In genomic region chr11:65170121-65170750, GRCm38 (mm10) we compare ENCODE assay signal across 29 mouse cellular contexts. TPM values are rescaled to one million over a fixed set of nuclear protein-coding genes. Genes with fewer than 3 reads are reported as not detected.
A peak's percentile ranks its signal among the peaks of the same experiment; 100 is the strongest.
DNase-seq lines count a peak whose midpoint lies in the region; ATAC-seq lines count a peak whose summit lies in the region.
"Had no signal": no experiment of that assay in that cellular context is flagged by ENCODE, and none has a peak within 500 bp of the region (broad histone marks: within the 10 kb centered on the region; RNA-seq: fewer than 3 reads in every experiment).

No protein-coding gene starts in this region.

- no peaks in the 10 kb centered on the region for H3K36me3 ChIP-seq in kidney, embryonic 15.5 days
- H3K36me3 ChIP-seq: embryonic facial prominence, embryonic 13.5 days; hindbrain, embryonic 15.5 days; neural tube, embryonic 13.5 days had no signal

- 80% methylated on average over 4 of the region's 4 CpGs for WGBS in kidney, embryonic 15.5 days

- no peaks in the 10 kb centered on the region for H3K9me3 ChIP-seq in kidney, embryonic 15.5 days (replicated peaks)
- H3K9me3 ChIP-seq: embryonic facial prominence, embryonic 13.5 days; forebrain, embryonic 13.5 days; heart, embryonic 15.5 days; hindbrain, embryonic 15.5 days; neural tube, embryonic 13.5 days had no signal

- H3K4me2 ChIP-seq in kidney, embryonic 15.5 days: no peak overlapping the region
- H3K4me2 ChIP-seq: embryonic facial prominence, embryonic 13.5 days; forebrain, embryonic 13.5 days; heart, embryonic 15.5 days; hindbrain, embryonic 15.5 days; liver, embryonic 11.5 days; neural tube, embryonic 13.5 days had no signal

- H3K27me3 ChIP-seq in kidney, embryonic 15.5 days: 0 out of 2 replicates have a peak, but pooled peaks cover 8% of the 10 kb centered on the region
- H3K27me3 ChIP-seq: forebrain, embryonic 13.5 days; heart, embryonic 15.5 days; hindbrain, embryonic 15.5 days; neural tube, embryonic 13.5 days had no signal

- no peak for DNase-seq in kidney, adult 18-20 months
- peak; percentile 50 for DNase-seq in kidney, postnatal 10 days
- DNase-seq in kidney, postnatal 4 days: peak; percentile 68 to 77
- DNase-seq in lung, postnatal 14 days: peak; percentile 38
- no peak for DNase-seq in layer of hippocampus, postnatal 25 days (ENCODE audit: extremely low spot score in 1 of 2, low spot score in 1 of 2)
- DNase-seq in cerebellum, adult 18-20 months: no peak
- DNase-seq: cerebellum, adult 2 months; cerebellum, postnatal 36 days; embryo, embryonic 11 days; gastrocnemius, postnatal 36 days; heart, postnatal 4 days; liver, postnatal 0 days; midbrain, embryonic 14.5 days; retina, postnatal 1 day; thymus, postnatal 14 days had no signal

- no peak overlapping the region for H3K4me3 ChIP-seq in kidney, embryonic 15.5 days (replicated peaks)
- H3K4me3 ChIP-seq: embryonic facial prominence, embryonic 13.5 days; forebrain, embryonic 13.5 days; heart, embryonic 15.5 days; hindbrain, embryonic 15.5 days; neural tube, embryonic 13.5 days had no signal

- H3K27ac ChIP-seq in kidney, embryonic 15.5 days: peak overlapping the region; percentile 62; the same call in 1 of the 2 replicates
- H3K27ac ChIP-seq: embryonic facial prominence, embryonic 13.5 days; forebrain, embryonic 13.5 days; heart, embryonic 15.5 days; hindbrain, embryonic 15.5 days; neural tube, embryonic 13.5 days had no signal

- 0 out of 2 replicates have a peak, but pooled peaks have one; percentile 40 for ATAC-seq in kidney, embryonic 15.5 days (replicated peaks; ENCODE audit: low FRiP score)
- no peak for ATAC-seq in granulocyte monocyte progenitor cell, adult 5-6 weeks (replicated peaks; ENCODE audit: poor library complexity, severe bottlenecking)
- ATAC-seq: forebrain, embryonic 13.5 days; liver, postnatal 0 days had no signal

- no peak overlapping the region for H3K9ac ChIP-seq in kidney, embryonic 15.5 days
- H3K9ac ChIP-seq: embryonic facial prominence, embryonic 13.5 days; forebrain, embryonic 13.5 days; heart, embryonic 15.5 days; hindbrain, embryonic 15.5 days; liver, postnatal 0 days; neural tube, embryonic 13.5 days had no signal

- H3K4me1 ChIP-seq in kidney, embryonic 15.5 days: 0 out of 2 replicates have a peak, but pooled peaks cover 2% of the 10 kb centered on the region
- H3K4me1 ChIP-seq: embryonic facial prominence, embryonic 13.5 days; forebrain, embryonic 13.5 days; hindbrain, embryonic 15.5 days; neural tube, embryonic 13.5 days had no signal

RNA-seq across cellular contexts. Expression of gene Arhgap44, which starts 7.5 kb away (rescaled TPM):
- 7.1 and 7.4 TPM in 2 replicates for polyA plus RNA-seq in kidney, embryonic 15.5 days (2015; fragmentation: Nextera tagmentation; extraction: Ambion mirVana)
- total RNA-seq in granulocyte monocyte progenitor cell, adult 5-6 weeks (2014; fragmentation: Nextera tagmentation): not detected in 2 replicates
- total RNA-seq in granulocyte monocyte progenitor cell, adult 5-6 weeks (2017): not detected in 2 replicates
- 100 to 1,000 TPM; 118 to 123 TPM for total RNA-seq in layer of hippocampus, postnatal 25 days (2021)
- total RNA-seq: megakaryocyte-erythroid progenitor cell, adult 5-6 weeks; MEL had no signal

RNA-seq across cellular contexts. Expression of gene 1700086D15Rik, which starts 10.5 kb away (rescaled TPM):
- polyA plus RNA-seq in kidney, embryonic 15.5 days (2015; fragmentation: Nextera tagmentation; extraction: Ambion mirVana): 0.21 TPM in 1 of 2 replicates, not detected in the other
- total RNA-seq in granulocyte monocyte progenitor cell, adult 5-6 weeks (2014; fragmentation: Nextera tagmentation): not detected in 2 replicates
- not detected in 2 replicates for total RNA-seq in granulocyte monocyte progenitor cell, adult 5-6 weeks (2017)
- total RNA-seq in layer of hippocampus, postnatal 25 days (2021): 1 to 10 TPM; 1.7 to 4.2 TPM
- total RNA-seq: megakaryocyte-erythroid progenitor cell, adult 5-6 weeks; MEL had no signal
- polyA plus RNA-seq: C2C12; embryonic facial prominence, embryonic 13.5 days; forebrain, embryonic 13.5 days; hindbrain, embryonic 15.5 days; intestine, embryonic 14.5 days; liver, embryonic 11.5 days; liver, postnatal 0 days; neural tube, embryonic 13.5 days; spleen, adult 2 months; stomach, embryonic 14.5 days had no signal

Comparison
In these comparisons a context has a peak if more than half of its experiments do, and no peak if none do; other contexts are left out.
1. DNase-seq: peak in kidney, postnatal 10 days (single experiment), kidney, postnatal 4 days (2 of 2) and lung, postnatal 14 days (single experiment); none in kidney, adult 18-20 months (single experiment), layer of hippocampus, postnatal 25 days (0 of 2) and cerebellum, adult 18-20 months (0 of 2).
2. RNA of gene Arhgap44, which starts 7.5 kb away (total RNA-seq): 118 to 123 TPM in layer of hippocampus, postnatal 25 days; not detected in granulocyte monocyte progenitor cell, adult 5-6 weeks; every median in the first group is over 100 times any median in the second.